Mouse (Mus musculus): ENCODE data around the gene Zfp444. TPM values are rescaled to one million over a fixed set of nuclear protein-coding genes. Genes with fewer than 3 reads are reported as not detected.
A peak's percentile ranks its signal among the peaks of the same experiment; 100 is the strongest.

The Zfp444 gene
- 15.1 and 17.8 TPM in 2 replicates for polyA plus RNA-seq (2012; rRNA removed)

GRCm38 (mm10) chr7:6172006-6172649 lies at the start of gene Zfp444:
TSS of gene Zfp444 (plus strand) at chr7:6172226.
- 1% methylated on average over 37 of the region's 37 CpGs for WGBS
- no peak for DNase-seq (ENCODE audit: low read depth, low spot score)

GRCm38 (mm10) chr7:6126690-6127448 lies 45.2 kb upstream of the Zfp444 start:
- 20% methylated on average over 7 of the region's 7 CpGs for WGBS
- DNase-seq (ENCODE audit: low read depth, low spot score): peak; percentile 82

- no peak for DNase-seq (ENCODE audit: low read depth, low spot score)
- 65% methylated on average over 4 of the region's 4 CpGs for WGBS
Observed at GRCm38 (mm10) chr7:6130346-6130745, 41.7 kb upstream of the Zfp444 start.

- no peak for DNase-seq (ENCODE audit: low read depth, low spot score)
- 92% methylated on average over 30 of the region's 30 CpGs for WGBS
Observed at GRCm38 (mm10) chr7:6132646-6133045, 39.4 kb upstream of the Zfp444 start.

DNA sequence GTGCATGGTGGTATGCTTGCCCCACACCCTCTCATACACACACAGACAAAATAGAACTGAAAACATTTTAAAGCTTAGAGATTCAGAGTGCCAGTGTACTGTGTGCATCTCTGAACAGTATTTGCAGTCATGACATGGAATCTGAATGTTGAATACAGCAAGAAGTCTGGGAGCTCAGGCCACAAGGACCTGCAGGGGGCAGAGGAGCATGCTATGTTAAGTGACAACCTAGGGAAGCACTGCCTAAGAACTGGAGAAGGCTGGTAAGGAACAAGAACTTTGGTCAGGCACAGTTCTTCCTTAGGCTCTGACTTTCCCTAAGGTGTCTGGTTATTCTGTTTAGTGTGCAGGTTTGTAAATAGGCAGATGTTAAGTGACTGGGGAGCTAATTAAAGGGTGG lies 35.5 kb upstream of the Zfp444 start:
- DNase-seq (ENCODE audit: low read depth, low spot score): no peak

DNA sequence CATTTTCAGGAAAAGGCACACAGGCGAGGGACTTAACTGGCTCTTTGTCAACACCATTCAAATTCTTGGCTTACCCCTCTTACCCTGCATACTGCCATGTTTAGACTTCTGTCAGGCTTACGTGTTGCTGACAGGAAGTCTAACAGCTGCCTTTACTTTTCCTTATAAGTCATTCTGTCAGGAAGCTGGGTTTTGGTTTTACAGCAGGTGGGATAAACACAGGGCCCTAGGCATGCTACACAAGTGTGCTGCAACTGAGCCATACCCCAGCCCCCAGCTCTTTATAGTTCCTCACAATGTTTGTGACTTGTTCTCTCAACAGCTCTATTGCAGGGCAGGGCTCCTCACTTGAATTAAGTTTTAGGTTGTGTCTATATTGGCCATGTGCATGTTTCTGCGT lies 32.7 kb upstream of the Zfp444 start:
- DNase-seq (ENCODE audit: low read depth, low spot score): no peak
- 61% methylated on average over 3 of the region's 3 CpGs for WGBS

- WGBS: 37% methylated on average over 2 of the region's 2 CpGs
- no peak for DNase-seq (ENCODE audit: low read depth, low spot score)
Observed at GRCm38 (mm10) chr7:6143991-6144531, 28.0 kb upstream of the Zfp444 start.

- no peak for DNase-seq (ENCODE audit: low read depth, low spot score)
Observed at GRCm38 (mm10) chr7:6145423-6146188, 26.4 kb upstream of the Zfp444 start.

DNA sequence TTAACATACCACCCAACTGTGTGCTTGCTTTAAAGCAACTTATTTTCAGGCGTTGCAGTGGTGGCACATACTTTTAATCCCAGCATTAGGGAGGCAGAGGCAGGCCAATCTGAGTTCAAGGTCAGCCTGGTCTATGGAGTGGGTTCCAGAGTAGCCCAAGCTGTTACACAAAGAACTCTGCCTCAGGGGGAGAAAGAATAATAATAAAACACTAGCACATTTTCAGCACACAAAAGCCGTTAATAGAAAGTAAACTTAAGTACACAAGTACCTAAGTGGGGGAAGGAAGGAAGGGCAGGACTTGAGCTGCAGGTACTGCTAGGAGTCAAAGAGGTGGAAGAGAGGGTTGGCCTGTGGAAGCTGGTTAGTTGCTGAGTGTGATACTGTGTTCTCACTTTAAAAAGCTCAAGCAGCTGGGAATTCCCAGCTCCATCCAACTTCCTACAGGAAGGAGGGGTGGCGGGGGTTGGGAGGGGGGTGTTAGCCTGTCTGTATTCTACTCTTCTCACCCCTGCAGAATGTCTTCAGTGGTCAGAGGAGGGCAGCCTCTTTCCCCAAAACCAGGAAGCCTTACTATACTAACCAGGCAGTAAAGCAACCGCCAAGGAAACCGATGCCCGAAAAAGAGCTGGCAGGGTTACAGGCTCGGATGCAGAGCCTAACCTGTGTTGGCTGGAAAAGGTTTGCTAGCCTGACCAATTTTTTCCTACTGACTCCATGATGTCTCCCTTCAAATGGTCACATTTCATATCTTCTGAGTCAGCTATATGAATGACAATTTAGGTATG lies 25.6 kb upstream of the Zfp444 start:
- WGBS: 24% methylated on average over 7 of the region's 7 CpGs
- DNase-seq (ENCODE audit: low read depth, low spot score): no peak

More at GRCm38 (mm10) chr7:6145423-6146188, 26.4 kb upstream of the Zfp444 start:
- 57% methylated on average over 8 of the region's 8 CpGs for WGBS

- WGBS: 7% methylated on average over 2 of the region's 2 CpGs
- DNase-seq (ENCODE audit: low read depth, low spot score): no peak
Observed at GRCm38 (mm10) chr7:6146982-6147325, 25.1 kb upstream of the Zfp444 start.

DNA sequence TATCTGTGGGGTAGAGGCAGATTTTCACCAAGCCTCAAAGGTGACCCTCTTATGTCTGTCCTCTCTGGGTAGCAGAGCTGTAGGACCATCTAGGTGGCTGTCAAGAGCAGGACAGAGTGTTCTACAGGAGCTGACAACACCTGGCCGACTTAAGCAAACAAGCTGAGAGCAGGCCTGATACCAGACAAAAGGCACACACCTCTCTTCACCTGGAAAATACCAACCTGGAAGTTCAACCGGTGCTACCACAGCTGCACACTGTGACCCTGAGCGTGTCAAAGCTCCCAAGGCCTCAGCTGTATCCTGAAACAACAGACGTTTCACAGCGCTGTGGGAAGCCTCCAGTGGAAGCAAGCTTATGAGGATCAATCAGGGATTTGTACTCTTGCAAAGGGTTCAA lies 24.3 kb upstream of the Zfp444 start:
- DNase-seq (ENCODE audit: low read depth, low spot score): no peak
- WGBS: 22% methylated on average over 5 of the region's 5 CpGs

DNA sequence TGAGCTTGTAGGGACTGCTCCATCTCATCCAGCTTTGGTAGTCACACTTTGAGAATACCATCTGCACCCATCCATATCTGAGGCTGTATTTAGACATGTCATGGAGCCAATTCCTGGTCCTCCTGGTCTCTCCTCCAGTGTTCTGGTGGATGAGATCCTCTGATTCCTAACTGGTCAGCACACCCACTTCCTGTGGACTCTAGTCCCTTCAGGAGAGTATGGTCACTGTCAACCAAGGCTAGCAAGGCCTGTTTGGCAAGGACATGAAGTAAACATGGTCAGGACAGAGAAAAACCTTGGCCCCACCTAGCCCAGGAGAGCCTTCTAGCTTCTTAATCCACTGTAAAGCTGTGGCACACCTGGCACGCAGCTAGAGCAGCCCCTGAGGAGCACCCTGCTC lies 20.8 kb upstream of the Zfp444 start:
- no peak for DNase-seq (ENCODE audit: low read depth, low spot score)

DNA sequence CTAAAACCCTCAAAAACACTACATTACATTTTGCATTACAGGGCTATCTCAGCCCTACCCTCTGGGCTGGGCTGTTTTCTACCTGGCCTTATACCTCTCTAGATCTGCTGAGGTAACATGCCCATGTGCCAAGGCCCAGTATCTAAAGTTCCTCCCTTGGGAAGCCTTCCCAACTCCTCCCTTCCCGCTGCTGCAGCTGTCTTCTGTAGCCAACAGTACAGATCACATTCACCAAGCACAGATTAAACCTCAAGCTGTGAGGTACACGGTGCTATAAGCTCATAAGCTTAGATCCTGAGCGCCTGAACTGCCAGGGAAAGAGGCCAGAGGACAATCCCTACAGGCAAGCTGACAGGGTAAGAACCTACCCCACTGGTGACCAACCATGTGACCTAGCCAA lies 20.0 kb upstream of the Zfp444 start:
- no peak for DNase-seq (ENCODE audit: low read depth, low spot score)
- 28% methylated on average over 3 of the region's 3 CpGs for WGBS

More for the DNA sequence above, 20.8 kb upstream of the Zfp444 start:
- 24% methylated on average over 1 of the region's 1 CpGs for WGBS

DNA sequence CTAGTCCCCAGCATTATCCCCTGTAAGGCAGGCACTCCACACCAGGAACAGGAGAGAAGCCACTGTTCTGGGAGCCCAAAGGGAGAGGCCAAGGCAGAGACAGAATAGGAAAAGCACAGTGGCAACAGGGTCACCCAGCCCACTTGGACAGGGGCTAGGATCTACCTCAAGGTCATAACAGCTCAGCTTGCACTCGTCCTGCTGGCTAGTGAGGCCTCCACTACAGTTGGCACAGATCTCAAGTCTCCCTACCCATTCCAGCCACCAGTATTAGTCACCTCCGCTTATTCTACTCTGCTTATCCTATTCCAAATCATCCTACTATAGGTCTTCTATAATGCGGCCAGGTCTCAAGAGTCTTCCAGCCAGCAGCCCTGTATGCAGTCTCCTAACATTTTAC lies 18.9 kb upstream of the Zfp444 start:
- WGBS: 56% methylated on average over 3 of the region's 3 CpGs

GRCm38 (mm10) chr7:6154164-6154563 lies 17.9 kb upstream of the Zfp444 start:
- DNase-seq (ENCODE audit: low read depth, low spot score): no peak
- WGBS: 11% methylated on average over 5 of the region's 5 CpGs

More for the DNA sequence above, 18.9 kb upstream of the Zfp444 start:
- DNase-seq (ENCODE audit: low read depth, low spot score): no peak

GRCm38 (mm10) chr7:6155031-6155872 lies 16.8 kb upstream of the Zfp444 start:
- DNase-seq (ENCODE audit: low read depth, low spot score): no peak
- WGBS: under 1% methylated on average over 85 of the region's 85 CpGs

DNA sequence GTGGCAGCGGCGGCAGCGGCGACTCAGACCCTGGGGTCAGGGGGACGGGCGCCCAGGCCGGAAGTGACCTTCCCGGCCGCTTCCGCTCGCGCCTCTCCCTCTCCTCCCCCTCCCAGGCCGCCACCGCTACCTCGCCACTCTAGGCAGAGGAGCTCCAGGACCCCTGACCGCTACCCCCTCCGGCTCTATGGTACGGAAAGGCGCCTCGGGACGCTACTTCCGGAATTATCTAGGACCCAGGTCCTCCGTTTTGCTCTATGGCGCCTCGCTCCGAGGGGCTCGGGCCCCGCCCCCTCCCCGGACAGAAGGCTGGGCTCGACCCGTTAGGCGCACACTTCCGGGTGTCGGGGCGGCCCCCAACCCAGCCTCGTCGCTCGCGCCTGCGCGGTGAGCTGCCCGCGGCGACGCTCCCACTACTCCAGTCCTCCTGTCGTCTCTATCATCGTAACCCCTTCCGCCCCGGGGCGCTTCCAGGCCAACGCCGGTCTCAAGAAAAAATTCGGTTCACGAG lies 16.1 kb upstream of the Zfp444 start, which contains the start of gene Zfp787:
Zfp787 (minus strand) TSS at position 97 of the 511 bp plus-strand sequence.
- no peak for DNase-seq (ENCODE audit: low read depth, low spot score)
- under 1% methylated on average over 52 of the region's 54 CpGs for WGBS

- WGBS: 17% methylated on average over 9 of the region's 9 CpGs
- DNase-seq (ENCODE audit: low read depth, low spot score): no peak
Observed at GRCm38 (mm10) chr7:6156901-6157472, 15.0 kb upstream of the Zfp444 start.

Measured in large intestine, adult 2 months (tissue).